Mouse (Mus musculus) hindbrain, embryonic 16.5 days (tissue): ENCODE measurements around the gene Kif17. TPM values are rescaled to one million over a fixed set of nuclear protein-coding genes. Genes with fewer than 3 reads are reported as not detected.

Source experiments
- ATAC-seq: fragments of 200-750 bp; cut with Nextera tagmentation; 2 replicates; pipeline ENCODE4 v1.8.0; 2017; ENCODE audit warnings: moderate TSS enrichment, moderate library complexity
- H3K27ac ChIP-seq: fragments of 300-500 bp; sonication (generic); 2 replicates; pipeline ENCODE4 v1.5.1; 2014; ENCODE audit warnings: low read depth, mild to moderate bottlenecking, control low read depth, low read length, moderate library complexity
- H3K27me3 ChIP-seq: fragments of 300-500 bp; sonication (generic); replicated peaks from 2 replicates; pipeline ENCODE4 v1.6.1; 2014; ENCODE audit warnings: low read length; ENCODE audit not compliant: control insufficient read depth, insufficient read depth
- H3K36me3 ChIP-seq: fragments of 300-500 bp; sonication (generic); 2 replicates; pipeline ENCODE4 v1.6.1; 2014; ENCODE audit warnings: mild to moderate bottlenecking, low read length, moderate library complexity, mixed read lengths; ENCODE audit not compliant: control insufficient read depth, insufficient read depth
- H3K4me1 ChIP-seq: fragments of 300-500 bp; sonication (generic); 2 replicates; pipeline ENCODE4 v1.6.1; 2014; ENCODE audit warnings: low read depth, low read length; ENCODE audit not compliant: control insufficient read depth, insufficient read depth
- H3K4me2 ChIP-seq: fragments of 300-500 bp; sonication (generic); 2 replicates; pipeline ENCODE4 v1.6.1; 2014; ENCODE audit warnings: mild to moderate bottlenecking, low read length, control low read depth, moderate library complexity
- H3K4me3 ChIP-seq: fragments of 300-500 bp; sonication (generic); 2 replicates; pipeline ENCODE4 v1.5.1; 2014; ENCODE audit warnings: mild to moderate bottlenecking, low read length, control low read depth, moderate library complexity
- H3K9ac ChIP-seq: fragments of 300-500 bp; sonication (generic); 2 replicates; pipeline ENCODE4 v1.6.1; 2014; ENCODE audit warnings: low read depth, mild to moderate bottlenecking, control low read depth, low read length, moderate library complexity
- H3K9me3 ChIP-seq: fragments of 300-500 bp; sonication (generic); 2 replicates; pipeline ENCODE4 v1.6.1; 2014; ENCODE audit warnings: mild to moderate bottlenecking, low read length, moderate library complexity; ENCODE audit not compliant: control insufficient read depth
- WGBS: fragments of 180-500 bp; shearing (Covaris S2); extraction: QIAGEN DNeasy Blood & Tissue Kit; methylation state at CpG from one replicate; pipeline ENCODE4 v1.1.7; 2014; 5-methylcytosine and 5-hydroxymethylcytosine counted together
- polyA plus RNA-seq: library from polyadenylated mRNA; unstranded; fragments of >200 nt; fragmentation: Nextera tagmentation; extraction: Ambion mirVana; gene quantifications from 2 replicates; pipeline ENCODE4 v1.2.1, GENCODE M21; 2015

The Kif17 gene
- polyA plus RNA-seq, 1 experiment from 2014 or later = 4.2 TPM

GRCm38 (mm10) chr4:138337341-138337740 lies 87.1 kb downstream of the Kif17 start:
- no peak overlapping the region for H3K27ac ChIP-seq
- H3K9ac ChIP-seq = no peak overlapping the region
- H3K36me3 ChIP-seq = no peaks in the 10 kb centered on the region
- no peak overlapping the region for H3K4me3 ChIP-seq
- WGBS = 76% methylated on average over 9 of the region's 9 CpGs
- no peak for ATAC-seq
- H3K4me1 ChIP-seq = no peaks in the 10 kb centered on the region
- no peaks in the 10 kb centered on the region for H3K9me3 ChIP-seq
- H3K27me3 ChIP-seq = no peaks in the 10 kb centered on the region
- H3K4me2 ChIP-seq = no peak overlapping the region

GRCm38 (mm10) chr4:138339963-138340362 lies 89.7 kb downstream of the Kif17 start:
- H3K27ac ChIP-seq = no peak overlapping the region
- ATAC-seq = no peak
- 44% methylated on average over 4 of the region's 4 CpGs for WGBS
- no peaks in the 10 kb centered on the region for H3K9me3 ChIP-seq
- H3K27me3 ChIP-seq = no peaks in the 10 kb centered on the region
- H3K4me1 ChIP-seq = no peaks in the 10 kb centered on the region
- H3K36me3 ChIP-seq = no peaks in the 10 kb centered on the region
- no peak overlapping the region for H3K4me2 ChIP-seq
- no peak overlapping the region for H3K4me3 ChIP-seq
- no peak overlapping the region for H3K9ac ChIP-seq

GRCm38 (mm10) chr4:138341393-138341792 lies 91.2 kb downstream of the Kif17 start:
- H3K9ac ChIP-seq = peak overlapping the region; percentile 19; the same call in 1 of the 2 replicates
- no peaks in the 10 kb centered on the region for H3K4me1 ChIP-seq
- no peak overlapping the region for H3K27ac ChIP-seq
- WGBS = 62% methylated on average over 8 of the region's 8 CpGs
- H3K36me3 ChIP-seq = no peaks in the 10 kb centered on the region
- H3K4me3 ChIP-seq = no peak overlapping the region
- H3K4me2 ChIP-seq = no peak overlapping the region
- no peak for ATAC-seq
- no peaks in the 10 kb centered on the region for H3K9me3 ChIP-seq
- H3K27me3 ChIP-seq = no peaks in the 10 kb centered on the region

- no peaks in the 10 kb centered on the region for H3K36me3 ChIP-seq
- H3K9ac ChIP-seq = no peak overlapping the region
- no peak for ATAC-seq
- no peaks in the 10 kb centered on the region for H3K4me1 ChIP-seq
- no peak overlapping the region for H3K27ac ChIP-seq
- no peaks in the 10 kb centered on the region for H3K9me3 ChIP-seq
- no peak overlapping the region for H3K4me2 ChIP-seq
- WGBS = 65% methylated on average over 7 of the region's 7 CpGs
- no peaks in the 10 kb centered on the region for H3K27me3 ChIP-seq
- H3K4me3 ChIP-seq = no peak overlapping the region
Measured at GRCm38 (mm10) chr4:138342048-138342447, 91.8 kb downstream of the Kif17 start.

- Histone ChIP-seq H3K9me3 (no peaks in the 10 kb centered on the region), H3K4me2 (no peak overlapping the region), H3K9ac (no peak overlapping the region), H3K4me3 (no peak overlapping the region), H3K27ac (no peak overlapping the region), H3K4me1 (no peaks in the 10 kb centered on the region), H3K27me3 (no peaks in the 10 kb centered on the region), H3K36me3 (no peaks in the 10 kb centered on the region)
- ATAC-seq = no peak
- WGBS = 91% methylated on average over 6 of the region's 6 CpGs
Measured at GRCm38 (mm10) chr4:138342778-138343177, 92.5 kb downstream of the Kif17 start.

- H3K4me2 ChIP-seq = no peak overlapping the region
- H3K36me3 ChIP-seq = no peaks in the 10 kb centered on the region
- no peaks in the 10 kb centered on the region for H3K4me1 ChIP-seq
- no peak overlapping the region for H3K4me3 ChIP-seq
- H3K27ac ChIP-seq = no peak overlapping the region
- H3K27me3 ChIP-seq = no peaks in the 10 kb centered on the region
- no peak overlapping the region for H3K9ac ChIP-seq
- WGBS = 60% methylated on average over 10 of the region's 10 CpGs
- H3K9me3 ChIP-seq = no peaks in the 10 kb centered on the region
- ATAC-seq = no peak
Measured at GRCm38 (mm10) chr4:138343341-138343837, 93.2 kb downstream of the Kif17 start.

GRCm38 (mm10) chr4:138344891-138345545 lies 94.8 kb downstream of the Kif17 start:
- Histone ChIP-seq H3K4me3 (no peak overlapping the region), H3K36me3 (no peaks in the 10 kb centered on the region), H3K4me2 (no peak overlapping the region), H3K9ac (no peak overlapping the region), H3K27me3 (no peaks in the 10 kb centered on the region), H3K4me1 (no peaks in the 10 kb centered on the region), H3K27ac (no peak overlapping the region), H3K9me3 (no peaks in the 10 kb centered on the region)
- ATAC-seq = no peak
- 64% methylated on average over 9 of the region's 9 CpGs for WGBS

GRCm38 (mm10) chr4:138347280-138347679 lies 97.0 kb downstream of the Kif17 start:
- Histone ChIP-seq H3K27me3 (no peaks in the 10 kb centered on the region), H3K27ac (no peak overlapping the region), H3K9me3 (no peaks in the 10 kb centered on the region), H3K4me2 (no peak overlapping the region), H3K36me3 (no peaks in the 10 kb centered on the region), H3K4me1 (no peaks in the 10 kb centered on the region), H3K4me3 (no peak overlapping the region), H3K9ac (no peak overlapping the region)
- 60% methylated on average over 1 of the region's 1 CpGs for WGBS
- no peak for ATAC-seq

GRCm38 (mm10) chr4:138348716-138349115 lies 98.5 kb downstream of the Kif17 start:
- no peaks in the 10 kb centered on the region for H3K27me3 ChIP-seq
- no peak for ATAC-seq
- WGBS = 82% methylated on average over 7 of the region's 7 CpGs
- no peak overlapping the region for H3K27ac ChIP-seq
- H3K36me3 ChIP-seq = no peaks in the 10 kb centered on the region
- H3K9ac ChIP-seq = no peak overlapping the region
- H3K9me3 ChIP-seq = no peaks in the 10 kb centered on the region
- no peak overlapping the region for H3K4me2 ChIP-seq
- H3K4me1 ChIP-seq = no peaks in the 10 kb centered on the region
- no peak overlapping the region for H3K4me3 ChIP-seq
